8 mouse cellular contexts compared by ENCODE assay signal in the genomic region with DNA sequence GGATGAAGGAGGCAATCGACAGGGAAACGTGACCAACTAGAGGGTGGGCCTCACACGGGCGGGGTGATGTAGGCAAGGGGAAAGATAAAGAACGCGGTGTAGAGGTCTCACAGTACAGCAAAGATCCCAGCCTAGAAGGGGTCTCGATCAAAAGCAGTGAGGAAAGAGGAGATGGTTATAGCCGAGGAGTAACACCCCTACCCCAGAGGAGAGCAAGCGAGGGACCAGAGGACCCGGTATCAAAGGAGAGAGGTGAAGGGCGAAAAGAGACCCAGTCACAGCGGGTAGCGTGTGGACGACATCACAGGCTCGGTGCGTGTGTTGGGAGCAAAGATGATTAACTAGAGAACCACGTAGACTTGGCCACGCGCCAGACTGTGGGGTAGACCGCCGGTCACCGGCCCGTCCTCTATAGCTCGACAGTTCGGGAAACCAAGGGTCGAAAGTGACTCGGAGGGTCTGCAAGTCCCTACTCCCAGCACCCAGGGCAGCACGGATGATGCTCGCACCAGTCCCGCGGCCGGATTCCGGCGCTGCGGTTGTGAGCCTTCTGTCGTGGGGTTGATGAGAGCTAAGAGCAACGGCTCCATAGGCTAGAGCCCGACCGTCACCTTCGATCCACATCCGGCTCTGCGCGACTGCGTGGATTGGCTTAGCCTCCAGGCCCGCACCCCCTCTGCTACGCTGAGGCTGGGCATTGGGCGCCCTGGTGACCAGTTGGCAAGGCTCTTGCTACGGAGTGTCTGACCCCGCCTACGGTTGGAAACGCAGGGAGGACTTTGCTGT. TPM values are rescaled to one million over a fixed set of nuclear protein-coding genes. Genes with fewer than 3 reads are reported as not detected.
DNase-seq lines count a peak whose midpoint lies in the region; ATAC-seq and TF ChIP-seq lines count a peak whose summit lies in the region.

No protein-coding gene starts in this region.

- intact Hi-C loops in heart, adult 2 months (cut with DNase I), result no loop called here
- intact Hi-C loops in left cerebral cortex, postnatal 4 days (cut with DNase I), result no loop called here

- peak overlapping the region; percentile 53 for H3K4me3 ChIP-seq in embryonic facial prominence, embryonic 15.5 days (replicated peaks)
- peak overlapping the region; percentile 34; the same call in 1 of the 2 replicates for H3K4me3 ChIP-seq in heart, adult 2 months
- peak overlapping the region; percentile 59 for H3K4me3 ChIP-seq in midbrain, embryonic 10.5 days

- no peaks in the 10 kb centered on the region for H3K79me2 ChIP-seq in heart, adult 2 months (replicated peaks; ENCODE audit: control insufficient read depth, insufficient read depth, low read length)

- H3K27me3 ChIP-seq in embryonic facial prominence, embryonic 15.5 days, result no peaks in the 10 kb centered on the region
- no peaks in the 10 kb centered on the region for H3K27me3 ChIP-seq in heart, adult 2 months (ENCODE audit: control insufficient read depth, insufficient read depth, low read length)
- no peaks in the 10 kb centered on the region for H3K27me3 ChIP-seq in midbrain, embryonic 10.5 days (ENCODE audit: low read depth, poor library complexity, severe bottlenecking)

- WGBS in embryonic facial prominence, embryonic 15.5 days, result 19% methylated on average over 51 of the region's 51 CpGs
- 18% methylated on average over 51 of the region's 51 CpGs for WGBS in heart, adult 2 months
- 20% methylated on average over 51 of the region's 51 CpGs for WGBS in midbrain, embryonic 10.5 days

- ATAC-seq in embryonic facial prominence, embryonic 15.5 days (ENCODE audit: insufficient number of reproducible peaks, low FRiP score, low TSS enrichment, low read depth), result peak; percentile 95

- H3K9me3 ChIP-seq in embryonic facial prominence, embryonic 15.5 days (replicated peaks), result no peaks in the 10 kb centered on the region
- H3K9me3 ChIP-seq in midbrain, embryonic 10.5 days (replicated peaks), result peaks cover 16% of the 10 kb centered on the region

- peak; percentile 61; the same call in 1 of the 2 replicates for TF ChIP-seq POLR2A in heart, adult 2 months (IDR thresholded peaks at IDR 0.05; ENCODE audit: insufficient read depth, low read depth, low read length)

- no peaks in the 10 kb centered on the region for H3K4me1 ChIP-seq in embryonic facial prominence, embryonic 15.5 days
- H3K4me1 ChIP-seq in heart, adult 2 months (ENCODE audit: control insufficient read depth, insufficient read depth, low read length), result no peaks in the 10 kb centered on the region
- peaks cover 6% of the 10 kb centered on the region; the same call in 1 of the 2 replicates for H3K4me1 ChIP-seq in midbrain, embryonic 10.5 days

- DNase-seq in adrenal gland, postnatal 36 days, result peak; percentile 92
- DNase-seq in heart, adult 2 months, result peak; percentile 71 to 82
- peak; percentile 72 for DNase-seq in kidney, adult 18-20 months
- DNase-seq in left cerebral cortex, postnatal 4 days, result peak; percentile 88
- DNase-seq in midbrain, embryonic 10.5 days (ENCODE audit: low spot score), result peak; percentile 84
- peak; percentile 79 for DNase-seq in right cerebral cortex, postnatal 25 days
- peak; percentile 68 for DNase-seq in yolk sac, embryonic 10.5 days (ENCODE audit: low spot score)

- H3K27ac ChIP-seq in embryonic facial prominence, embryonic 15.5 days (replicated peaks), result no peak overlapping the region
- no peak overlapping the region for H3K27ac ChIP-seq in heart, adult 2 months
- H3K27ac ChIP-seq in midbrain, embryonic 10.5 days (replicated peaks), result peak overlapping the region; percentile 77

- no peak for TF ChIP-seq EP300 in heart, adult 2 months (IDR thresholded peaks at IDR 0.05; ENCODE audit: insufficient read depth, low read depth, low read length)

- peak overlapping the region; percentile 64 for H3K9ac ChIP-seq in embryonic facial prominence, embryonic 15.5 days
- peak overlapping the region; percentile 37; the same call in 1 of the 2 replicates for H3K9ac ChIP-seq in heart, adult 2 months (ENCODE audit: low read depth, low read length)

- H3K4me2 ChIP-seq in embryonic facial prominence, embryonic 15.5 days (replicated peaks), result peak overlapping the region; percentile 72

- no peaks in the 10 kb centered on the region for H3K36me3 ChIP-seq in embryonic facial prominence, embryonic 15.5 days
- no peaks in the 10 kb centered on the region for H3K36me3 ChIP-seq in heart, adult 2 months (ENCODE audit: control insufficient read depth, insufficient read depth, low read length)
- H3K36me3 ChIP-seq in midbrain, embryonic 10.5 days, result no peaks in the 10 kb centered on the region

- no peak for TF ChIP-seq CTCF in heart, adult 2 months (IDR thresholded peaks at IDR 0.05)

RNA-seq across cellular contexts. Expression of gene Fpr3, which starts 22.2 kb away (rescaled TPM):
- not detected for total RNA-seq in adrenal gland, postnatal 36 days (2021)
- not detected in 2 replicates for polyA plus RNA-seq in embryonic facial prominence, embryonic 15.5 days (2015; fragmentation: Nextera tagmentation; extraction: Ambion mirVana)
- total RNA-seq in heart, adult 2 months (2021), result not detected
- not detected in 2 replicates for polyA plus RNA-seq in heart, adult 2 months (2012; rRNA removed)
- not detected for total RNA-seq in left cerebral cortex, postnatal 4 days (2021)
- not detected in 2 replicates for polyA plus RNA-seq in midbrain, embryonic 10.5 days (2016; fragmentation: Nextera tagmentation; extraction: Ambion mirVana)

RNA-seq across cellular contexts. Expression of gene Fpr2, which starts 22.2 kb away (rescaled TPM):
- total RNA-seq in adrenal gland, postnatal 36 days (2021), result not detected
- 0.68 and 0.77 TPM in 2 replicates for polyA plus RNA-seq in embryonic facial prominence, embryonic 15.5 days (2015; fragmentation: Nextera tagmentation; extraction: Ambion mirVana)
- under 1 TPM in 1 of 2 experiments, not detected in 1; 0.39 TPM for total RNA-seq in heart, adult 2 months (2021)
- polyA plus RNA-seq in heart, adult 2 months (2012; rRNA removed), result 0.29 and 0.49 TPM in 2 replicates
- total RNA-seq in left cerebral cortex, postnatal 4 days (2021), result under 1 TPM in 1 of 2 experiments, not detected in 1; 0.40 TPM
- polyA plus RNA-seq in midbrain, embryonic 10.5 days (2016; fragmentation: Nextera tagmentation; extraction: Ambion mirVana), result not detected in 2 replicates

RNA-seq across cellular contexts. Expression of gene Fpr1, which starts 26.1 kb away (rescaled TPM):
- not detected for total RNA-seq in adrenal gland, postnatal 36 days (2021)
- 0.20 and 0.83 TPM in 2 replicates for polyA plus RNA-seq in embryonic facial prominence, embryonic 15.5 days (2015; fragmentation: Nextera tagmentation; extraction: Ambion mirVana)
- total RNA-seq in heart, adult 2 months (2021), result not detected
- polyA plus RNA-seq in heart, adult 2 months (2012; rRNA removed), result 0.53 and 0.66 TPM in 2 replicates
- total RNA-seq in left cerebral cortex, postnatal 4 days (2021), result under 1 TPM; 0.26 to 0.28 TPM
- polyA plus RNA-seq in midbrain, embryonic 10.5 days (2016; fragmentation: Nextera tagmentation; extraction: Ambion mirVana), result not detected in 2 replicates

RNA-seq across cellular contexts. Expression of gene Has1, which starts 54.8 kb away (rescaled TPM):
- under 1 TPM; 0.13 to 0.26 TPM for total RNA-seq in adrenal gland, postnatal 36 days (2021)
- polyA plus RNA-seq in embryonic facial prominence, embryonic 15.5 days (2015; fragmentation: Nextera tagmentation; extraction: Ambion mirVana), result 1.4 and 1.5 TPM in 2 replicates
- under 1 TPM; 0.18 to 0.25 TPM for total RNA-seq in heart, adult 2 months (2021)
- 0.64 and 0.80 TPM in 2 replicates for polyA plus RNA-seq in heart, adult 2 months (2012; rRNA removed)
- under 1 TPM in 1 of 2 experiments, not detected in 1; 0.20 TPM for total RNA-seq in left cerebral cortex, postnatal 4 days (2021)
- polyA plus RNA-seq in midbrain, embryonic 10.5 days (2016; fragmentation: Nextera tagmentation; extraction: Ambion mirVana), result 0.65 and 0.83 TPM in 2 replicates
